Mouse (Mus musculus) cerebellum, adult 8-10 months (tissue): Measurements from ENCODE around the gene Lpp.
"Not testable (repeated sequence)": the region's sequence is repeated elsewhere in the genome, so short reads cannot be mapped to it uniquely, and the experiment has no call there.

Experiments
- DNase-seq: peaks from one replicate; pipeline ENCODE4 v3.0.0; 2022

The Lpp gene

DNA sequence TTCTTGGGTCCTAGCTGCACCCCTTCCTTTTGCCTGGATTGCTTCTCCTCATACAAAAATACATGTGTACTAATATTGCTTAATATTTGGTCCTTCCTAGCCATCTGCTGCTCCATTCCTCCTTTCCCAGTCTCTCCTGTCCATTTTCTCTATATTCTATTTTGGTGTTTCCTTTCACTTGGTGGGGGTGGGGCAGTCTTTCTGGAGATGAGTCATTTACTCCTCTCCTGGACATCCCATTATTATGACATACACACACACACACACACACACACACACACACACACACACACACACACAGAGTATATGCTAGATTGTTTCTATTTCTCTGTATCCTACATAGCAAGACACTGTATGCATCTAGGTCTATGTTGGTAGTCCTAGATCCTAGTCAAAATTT lies 623.7 kb downstream of the Lpp start:
- no peak for DNase-seq

- not testable (repeated sequence) for DNase-seq
Measured at GRCm38 (mm10) chr16:25021743-25022359, 628.5 kb downstream of the Lpp start.

DNA sequence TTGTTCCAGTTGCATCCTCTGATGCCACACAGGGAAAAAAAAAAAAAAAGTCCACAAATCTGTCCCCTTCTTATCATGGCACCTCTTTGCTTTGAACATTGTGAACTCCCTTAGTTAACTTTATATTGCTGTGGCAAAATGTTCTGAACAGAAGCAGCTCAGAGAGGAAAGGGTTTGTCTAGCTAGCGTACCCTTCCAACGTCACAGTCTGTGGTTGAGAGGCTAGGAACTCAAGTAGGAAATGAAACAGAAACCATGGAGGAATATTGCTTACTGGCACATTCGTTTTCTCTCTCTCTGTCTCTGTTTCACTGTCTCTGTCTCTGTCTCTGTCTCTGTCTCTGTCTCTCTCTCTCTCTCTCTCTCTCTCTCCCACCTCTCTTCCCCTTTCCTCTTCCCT lies 631.3 kb downstream of the Lpp start:
- no peak for DNase-seq

DNA sequence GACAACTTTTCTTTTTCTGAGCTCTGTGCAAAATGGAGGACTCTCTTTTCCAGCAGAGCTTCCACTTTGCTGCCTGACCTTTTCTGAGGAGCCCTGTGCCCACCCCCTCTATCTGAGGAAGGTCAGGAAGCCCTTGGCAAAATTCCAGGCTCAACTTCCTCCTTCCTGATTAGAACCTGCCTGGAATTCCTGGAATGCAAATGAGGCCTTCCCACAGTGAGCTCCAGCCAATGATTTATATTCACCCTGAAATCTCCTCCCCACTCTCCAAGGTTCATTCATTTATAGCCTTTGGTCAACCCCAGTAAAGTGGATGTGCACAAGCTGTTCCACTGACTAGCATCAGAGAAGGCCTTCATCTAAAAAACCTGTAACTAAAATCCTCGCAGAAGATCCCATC lies 632.9 kb downstream of the Lpp start:
- DNase-seq = no peak

GRCm38 (mm10) chr16:25029548-25029947 lies 636.2 kb downstream of the Lpp start:
- no peak for DNase-seq

- no peak for DNase-seq
Measured at GRCm38 (mm10) chr16:25037361-25037760, 644.1 kb downstream of the Lpp start.

- DNase-seq = no peak
Measured at GRCm38 (mm10) chr16:25038529-25038928, 645.2 kb downstream of the Lpp start.

GRCm38 (mm10) chr16:25039904-25040303 lies 646.6 kb downstream of the Lpp start:
- DNase-seq = no peak

GRCm38 (mm10) chr16:25041165-25041564 lies 647.9 kb downstream of the Lpp start:
- no peak for DNase-seq

DNA sequence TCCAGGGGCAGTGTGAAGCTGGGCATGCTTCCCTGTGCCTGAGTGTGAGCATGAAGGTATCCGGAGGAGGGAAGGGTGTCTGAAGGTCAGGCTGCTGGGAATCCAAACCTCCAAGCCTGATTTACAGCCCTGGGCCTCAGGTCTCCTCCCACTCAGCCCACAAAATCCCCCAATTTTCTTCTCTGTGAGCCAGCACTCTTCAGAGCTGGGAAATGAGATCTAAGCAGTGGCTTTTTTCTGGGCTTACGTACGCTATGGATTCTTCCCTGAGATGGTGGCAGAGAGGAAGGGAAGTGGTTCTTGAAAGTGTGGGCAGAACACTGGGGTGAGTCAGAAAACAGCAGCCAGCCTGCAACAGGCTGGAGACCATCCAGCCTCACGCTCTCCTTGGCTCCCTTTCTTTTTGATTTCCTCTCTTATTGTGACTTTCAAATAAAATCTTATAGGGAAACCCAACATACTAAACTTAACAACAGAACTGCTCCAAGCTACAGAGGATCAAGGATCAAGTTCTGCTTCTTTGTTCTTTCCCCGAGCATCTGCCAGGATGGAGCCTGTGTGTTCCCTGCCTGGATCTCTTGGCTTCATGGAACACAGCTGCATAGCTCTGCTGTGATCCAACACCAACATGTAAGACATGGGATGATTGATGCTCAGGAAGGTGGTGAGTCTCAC lies 648.7 kb downstream of the Lpp start:
- no peak for DNase-seq
